Mouse (Mus musculus) kidney, postnatal 36 days (tissue): ENCODE measurements around the gene Gm49383.
"Not testable (repeated sequence)": the region's sequence is repeated elsewhere in the genome, so short reads cannot be mapped to it uniquely, and the experiment has no call there.

Experiments
- DNase-seq, 2 experiments: peaks; one replicate each; pipeline ENCODE4 v3.0.0; 2021 to 2022; ENCODE audit warnings: mixed read lengths in 2 of 2

The Gm49383 gene

DNA sequence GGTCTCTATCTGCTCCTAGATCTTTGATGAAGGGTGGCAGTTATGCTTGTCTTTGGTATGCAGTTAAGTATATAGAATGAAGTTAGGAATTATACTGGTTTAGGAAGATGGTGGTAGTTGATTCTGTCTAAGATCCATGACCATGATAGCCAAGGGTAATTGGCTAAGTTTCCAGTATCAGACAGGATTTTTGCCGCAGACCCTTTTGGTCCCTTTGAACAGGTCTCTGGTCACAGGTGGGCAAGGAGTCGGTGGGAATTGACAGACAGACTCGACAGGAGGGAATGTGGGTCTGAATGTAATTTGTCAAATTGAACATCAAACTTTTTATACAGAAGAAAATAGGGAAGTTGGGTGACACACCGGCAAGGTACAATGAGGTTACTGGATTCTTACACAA lies 33.3 kb downstream of the Gm49383 start:
- not testable (repeated sequence) for DNase-seq

GRCm38 (mm10) chr12:69160677-69161076 lies 36.2 kb downstream of the Gm49383 start:
- not testable (repeated sequence) for DNase-seq

DNA sequence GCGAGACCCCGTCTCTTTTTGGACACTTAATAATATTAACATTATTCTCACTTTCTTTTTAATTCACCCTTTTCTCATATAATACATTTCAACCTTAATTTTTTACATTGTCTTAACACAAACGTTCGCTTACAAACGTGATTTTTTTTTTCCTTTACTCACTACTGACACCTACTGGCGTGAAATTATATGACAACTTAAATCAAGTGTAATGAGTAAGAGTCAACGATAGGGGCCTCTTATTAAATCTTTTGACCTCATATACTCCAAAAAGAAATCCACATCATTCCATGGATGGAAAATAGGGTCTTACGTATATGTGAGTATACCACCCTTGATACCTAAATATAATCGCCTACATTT lies 37.3 kb downstream of the Gm49383 start:
- DNase-seq, result peak; percentile 18 to 27

DNA sequence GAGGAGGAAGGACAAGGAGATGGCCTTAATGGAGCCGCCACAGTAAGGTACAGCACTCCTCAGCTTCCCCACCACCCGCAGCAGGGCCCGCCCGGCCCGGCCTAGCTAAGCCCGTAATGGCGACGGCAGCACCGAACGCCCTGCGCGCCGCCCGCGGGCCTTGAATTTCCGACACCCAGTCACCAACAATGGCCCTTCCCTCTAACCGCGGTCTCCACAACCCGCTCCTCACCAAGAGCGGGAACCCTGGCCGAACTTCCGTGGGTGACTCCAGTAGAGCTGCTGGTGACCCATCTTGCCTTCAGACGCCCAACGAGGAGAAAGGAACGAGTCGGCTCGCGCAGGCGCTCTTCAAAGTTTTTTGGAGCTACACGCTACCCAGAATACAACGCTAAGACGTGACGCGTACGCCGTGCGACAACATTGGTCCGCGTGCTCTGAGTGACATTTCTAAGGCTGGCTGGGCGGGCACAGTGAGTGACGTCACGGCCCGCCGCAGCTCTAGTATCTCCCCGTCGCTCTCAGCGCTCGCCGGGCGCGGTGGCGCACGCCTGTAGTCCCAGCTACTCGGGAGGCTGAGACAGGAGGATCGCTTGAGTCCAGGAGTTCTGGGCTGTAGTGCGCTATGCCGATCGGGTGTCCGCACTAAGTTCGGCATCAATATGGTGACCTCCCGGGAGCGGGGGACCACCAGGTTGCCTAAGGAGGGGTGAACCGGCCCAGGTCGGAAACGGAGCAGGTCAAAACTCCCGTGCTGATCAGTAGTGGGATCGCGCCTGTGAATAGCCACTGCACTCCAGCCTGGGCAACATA lies 37.9 kb downstream of the Gm49383 start, which contains the start of gene Rps29:
Rps29 (minus strand) TSS at position 422 of the 813 bp plus-strand sequence.
- DNase-seq, result peak; percentile 97 to 98

GRCm38 (mm10) chr12:69158366-69158764 lies 38.5 kb downstream of the Gm49383 start:
- no peak for DNase-seq

- DNase-seq, result no peak
These were observed 39.8 kb downstream of the Gm49383 start for GRCm38 (mm10) chr12:69157107-69157506.

GRCm38 (mm10) chr12:69156436-69156835 lies 40.5 kb downstream of the Gm49383 start:
- DNase-seq, result no peak

DNA sequence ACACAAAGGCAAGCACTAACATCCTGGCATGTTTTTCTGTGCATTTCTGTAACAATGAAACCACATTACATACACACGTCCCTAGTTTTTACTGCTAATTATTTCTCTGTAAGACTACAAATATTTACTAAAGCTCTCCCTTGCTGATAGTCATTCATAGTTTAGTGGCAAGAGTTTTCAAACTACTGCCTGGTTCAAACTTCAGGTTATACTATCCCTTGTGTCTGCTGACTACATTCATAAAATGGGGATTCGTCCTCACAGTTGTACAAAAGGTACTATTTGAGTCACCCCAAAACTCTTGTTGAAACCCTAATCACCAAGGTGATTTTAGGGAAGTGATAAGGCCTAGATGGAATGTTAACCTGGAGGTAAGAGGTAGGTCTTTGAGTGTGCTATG lies 41.0 kb downstream of the Gm49383 start:
- DNase-seq, result no peak

GRCm38 (mm10) chr12:69150049-69150448 lies 46.9 kb downstream of the Gm49383 start:
- DNase-seq, result no peak

- no peak for DNase-seq
These were observed 49.7 kb downstream of the Gm49383 start for GRCm38 (mm10) chr12:69147166-69147735.

DNA sequence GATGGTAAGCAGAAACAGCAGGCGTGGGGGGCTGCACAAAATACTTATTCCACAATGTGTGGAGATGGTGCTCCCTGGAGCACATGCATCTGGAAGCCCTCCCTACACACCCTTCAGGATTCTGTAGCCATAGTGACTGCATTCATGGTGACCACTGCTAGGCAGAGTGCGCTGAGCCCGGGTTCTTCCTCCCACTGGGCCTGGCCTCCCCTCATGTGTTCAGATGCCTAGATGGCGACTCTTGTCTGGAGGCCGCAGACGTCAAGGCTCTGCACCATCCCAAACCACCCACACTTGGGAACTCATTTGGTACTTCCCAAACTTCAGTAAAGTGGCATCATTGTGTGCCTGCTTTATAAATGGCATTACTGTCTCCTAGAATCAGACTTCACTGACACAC lies 53.4 kb downstream of the Gm49383 start:
- DNase-seq, result no peak

DNA sequence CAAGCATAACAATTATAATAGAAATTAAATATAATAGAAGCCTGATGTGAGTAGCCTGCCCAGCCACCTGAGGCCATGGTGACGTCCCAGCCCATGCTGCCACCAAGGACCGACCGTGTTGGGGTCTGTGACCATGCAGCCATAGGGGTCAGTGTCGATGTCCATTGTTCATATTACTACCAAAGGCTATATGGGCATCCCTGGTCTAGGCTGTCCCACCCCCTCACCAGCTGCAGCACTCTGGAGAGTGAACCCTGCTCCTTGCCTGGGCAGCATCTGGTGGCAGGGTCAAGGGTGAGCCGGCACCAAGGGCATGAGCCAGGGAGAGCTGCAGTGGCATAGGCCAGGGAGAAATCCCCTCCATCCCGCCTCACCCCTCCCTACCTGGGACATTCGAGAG lies 57.1 kb downstream of the Gm49383 start:
- no peak for DNase-seq

DNA sequence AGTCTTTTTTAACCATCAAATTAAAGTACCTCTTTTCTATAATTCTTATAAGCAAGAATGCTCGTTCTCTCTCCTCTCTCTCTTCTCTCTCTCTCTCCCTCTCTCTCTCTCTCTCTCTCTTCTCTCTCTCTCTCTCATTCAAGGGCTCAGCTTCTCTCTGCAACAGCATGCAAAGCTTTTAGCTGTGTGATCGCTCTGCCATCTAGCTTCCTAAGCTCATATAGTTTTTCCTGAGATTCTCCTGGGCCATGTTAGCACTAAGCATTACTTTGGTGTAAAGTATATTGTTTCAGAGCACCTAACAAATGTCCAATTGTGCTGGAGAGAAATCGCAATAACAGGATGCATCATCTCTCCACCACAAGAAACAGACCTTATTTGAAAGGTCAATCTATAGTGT lies 57.7 kb downstream of the Gm49383 start:
- DNase-seq, result no peak
